Mouse (Mus musculus) kidney, adult 2 months (tissue): ENCODE measurements around the gene Gpatch3. TPM values are rescaled to one million over a fixed set of nuclear protein-coding genes. Genes with fewer than 3 reads are reported as not detected.
A peak's percentile ranks its signal among the peaks of the same experiment; 100 is the strongest.

Experiments used
- DNase-seq: peaks from one replicate; pipeline ENCODE4 v3.0.0; 2021
- H3K27ac ChIP-seq: fragments of 200-500 bp; 2 replicates; pipeline ENCODE4 v1.5.1; 2012; ENCODE audit warnings: low read depth, low read length, control low read depth, inconsistent platforms; ENCODE audit not compliant: insufficient read depth
- H3K27me3 ChIP-seq: fragments of 200-500 bp; replicated peaks from 2 replicates; pipeline ENCODE4 v1.6.1; 2012; ENCODE audit warnings: mild to moderate bottlenecking, moderate library complexity, low read length, inconsistent platforms; ENCODE audit not compliant: control insufficient read depth, insufficient read depth
- H3K36me3 ChIP-seq: fragments of 200-500 bp; 2 replicates; pipeline ENCODE4 v1.6.1; 2012; ENCODE audit warnings: mild to moderate bottlenecking, moderate library complexity, low read length, inconsistent platforms; ENCODE audit not compliant: control insufficient read depth, insufficient read depth
- H3K4me1 ChIP-seq: fragments of 200-500 bp; 2 replicates; pipeline ENCODE4 v1.6.1; 2011; ENCODE audit warnings: low read length; ENCODE audit not compliant: control insufficient read depth, insufficient read depth
- H3K4me3 ChIP-seq: fragments of 200-500 bp; 2 replicates; pipeline ENCODE4 v1.5.1; 2011; ENCODE audit warnings: mild to moderate bottlenecking, low read depth, low read length, control low read depth; ENCODE audit not compliant: insufficient read depth
- CTCF ChIP-seq: fragments of 200-500 bp; conservative IDR thresholded peaks from 2 replicates; pipeline ENCODE4 v1.5.1; 2011; ENCODE audit warnings: low read depth, mild to moderate bottlenecking, control low read depth, low read length, moderate library complexity, mixed read lengths; ENCODE audit not compliant: insufficient read depth, insufficient read length
- POLR2A ChIP-seq: fragments of 200-500 bp; IDR thresholded peaks from one replicate; pipeline ENCODE4 v1.6.1; 2011; ENCODE audit warnings: low read depth, low read length, control low read depth
- WGBS: fragments of 180-500 bp; shearing (Covaris S2); methylation state at CpG from one replicate; pipeline ENCODE4 v1.1.7; 2018; 5-methylcytosine and 5-hydroxymethylcytosine counted together
- polyA plus RNA-seq: library from polyadenylated mRNA; depleted of rRNA; stranded (reverse); fragments of >200 nt; gene quantifications from 2 replicates; pipeline ENCODE4 v1.2.3, GENCODE M21; 2012

The Gpatch3 gene
- polyA plus RNA-seq, 1 experiment = 3.8 TPM

- TF ChIP-seq CTCF = no peak
- TF ChIP-seq POLR2A = no peak
- Histone ChIP-seq H3K4me3 (no peak overlapping the region), H3K36me3 (no peaks in the 10 kb centered on the region), H3K4me1 (no peaks in the 10 kb centered on the region), H3K27me3 (no peaks in the 10 kb centered on the region), H3K27ac (no peak overlapping the region)
- DNase-seq = no peak
- 60% methylated on average over 2 of the region's 2 CpGs for WGBS
These were observed 54.0 kb downstream of the Gpatch3 start for GRCm38 (mm10) chr4:133628517-133628916.

GRCm38 (mm10) chr4:133629191-133629590, 54.6 kb downstream of the Gpatch3 start:
- TF ChIP-seq POLR2A = no peak
- no peak for TF ChIP-seq CTCF
- no peaks in the 10 kb centered on the region for H3K36me3 ChIP-seq
- WGBS = 74% methylated on average over 7 of the region's 7 CpGs
- DNase-seq = no peak
- no peaks in the 10 kb centered on the region for H3K4me1 ChIP-seq
- no peak overlapping the region for H3K4me3 ChIP-seq
- no peaks in the 10 kb centered on the region for H3K27me3 ChIP-seq
- H3K27ac ChIP-seq = no peak overlapping the region

GRCm38 (mm10) chr4:133630326-133630920, 55.9 kb downstream of the Gpatch3 start:
- no peak for TF ChIP-seq CTCF
- no peak for TF ChIP-seq POLR2A
- Histone ChIP-seq H3K27me3 (no peaks in the 10 kb centered on the region), H3K4me1 (no peaks in the 10 kb centered on the region), H3K4me3 (no peak overlapping the region), H3K36me3 (no peaks in the 10 kb centered on the region), H3K27ac (peak overlapping the region; percentile 57)
- WGBS = 70% methylated on average over 8 of the region's 8 CpGs
- DNase-seq = no peak

GRCm38 (mm10) chr4:133631071-133631768, 56.7 kb downstream of the Gpatch3 start:
- H3K36me3 ChIP-seq = no peaks in the 10 kb centered on the region
- no peaks in the 10 kb centered on the region for H3K27me3 ChIP-seq
- peak overlapping the region; percentile 11 for H3K4me3 ChIP-seq
- TF ChIP-seq POLR2A (no peak), CTCF (no peak)
- WGBS = 50% methylated on average over 14 of the region's 14 CpGs
- peak; percentile 56 for DNase-seq
- no peaks in the 10 kb centered on the region for H3K4me1 ChIP-seq
- H3K27ac ChIP-seq = peak overlapping the region; percentile 57

- Histone ChIP-seq H3K27me3 (no peaks in the 10 kb centered on the region), H3K4me3 (peak overlapping the region; percentile 90), H3K4me1 (no peaks in the 10 kb centered on the region), H3K36me3 (no peaks in the 10 kb centered on the region), H3K27ac (peak overlapping the region; percentile 57)
- WGBS = 24% methylated on average over 9 of the region's 9 CpGs
- DNase-seq = peak; percentile 61
- no peak for TF ChIP-seq POLR2A
- TF ChIP-seq CTCF = no peak
These were observed 57.3 kb downstream of the Gpatch3 start for GRCm38 (mm10) chr4:133631769-133632411.

- no peaks in the 10 kb centered on the region for H3K27me3 ChIP-seq
- TF ChIP-seq CTCF = no peak
- TF ChIP-seq POLR2A = no peak
- WGBS = 8% methylated on average over 68 of the region's 69 CpGs
- H3K4me3 ChIP-seq = peak overlapping the region; percentile 90
- no peaks in the 10 kb centered on the region for H3K36me3 ChIP-seq
- peak overlapping the region; percentile 49 for H3K27ac ChIP-seq
- H3K4me1 ChIP-seq = no peaks in the 10 kb centered on the region
- DNase-seq = peak; percentile 51
These were observed 58.2 kb downstream of the Gpatch3 start for GRCm38 (mm10) chr4:133632483-133633327.
